Mouse (Mus musculus): ENCODE results near the gene Rpl19. TPM values are rescaled to one million over a fixed set of nuclear protein-coding genes. Genes with fewer than 3 reads are reported as not detected.
A peak's percentile ranks its signal among the peaks of the same experiment; 100 is the strongest.

The Rpl19 gene
- polyA plus RNA-seq (2014; fragmentation: Nextera tagmentation; extraction: Ambion mirVana): 1,171 and 1,244 TPM in 2 replicates

DNA sequence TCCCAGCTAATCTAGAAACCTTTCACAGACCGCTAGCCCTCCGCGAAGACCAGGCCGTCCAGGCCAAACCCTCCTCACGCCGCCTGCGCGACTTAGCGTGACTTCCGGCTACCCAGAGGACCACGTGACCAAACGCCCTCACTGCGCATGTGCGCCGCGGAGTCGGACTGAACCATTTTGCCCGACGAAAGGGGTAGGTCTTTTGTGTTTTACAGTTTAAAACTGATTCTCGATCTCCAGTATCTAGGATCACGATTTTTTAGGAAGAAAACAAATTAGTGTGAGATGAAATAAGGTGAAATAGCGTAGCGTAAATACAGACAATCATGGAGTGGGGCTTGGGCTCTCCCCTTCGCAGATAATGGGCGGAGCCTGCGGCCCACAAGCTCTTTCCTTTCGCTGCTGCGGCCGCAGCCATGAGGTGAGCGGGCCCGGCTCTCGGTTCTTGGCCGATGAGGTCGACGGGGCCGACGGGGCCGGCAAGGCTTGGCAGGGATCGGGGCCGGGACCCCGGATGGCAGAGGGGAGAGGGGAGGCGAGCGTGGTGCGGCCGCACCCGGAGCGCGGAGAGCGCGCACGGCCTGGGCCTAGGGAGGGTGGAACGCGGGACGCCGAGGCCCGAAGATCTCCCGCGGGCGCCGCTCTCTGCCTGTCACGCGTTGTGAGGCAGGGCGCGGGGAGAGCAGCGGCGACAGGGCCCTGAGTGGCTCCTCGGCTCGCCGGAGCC, at the start of gene Rpl19:
Rpl19 (plus strand) TSS at position 141 of the 727 bp plus-strand sequence.
- H3K36me3 ChIP-seq (ENCODE audit: control insufficient read depth, insufficient read depth, low read length): peaks cover 16% of the 10 kb centered on the region
- H3K4me2 ChIP-seq (ENCODE audit: low read depth, severe bottlenecking): peak within 1 kb of the TSS; percentile 87
- peak within 1 kb of the TSS; percentile 99 for H3K9ac ChIP-seq (ENCODE audit: low read length)
- under 1% methylated on average over 69 of the region's 69 CpGs for WGBS
- no peaks in the 10 kb centered on the region for H3K27me3 ChIP-seq (ENCODE audit: control insufficient read depth, insufficient read depth, low read length)
- DNase-seq (ENCODE audit: low spot score): peak; percentile 94
- H3K9me3 ChIP-seq (ENCODE audit: control insufficient read depth, low read length): no peaks in the 10 kb centered on the region
- peak within 1 kb of the TSS; percentile 100 for H3K4me3 ChIP-seq (ENCODE audit: low read depth, low read length)
- peaks cover 9% of the 10 kb centered on the region for H3K4me1 ChIP-seq (ENCODE audit: control insufficient read depth, insufficient read depth, low read length)
- peak within 1 kb of the TSS; percentile 75 for H3K27ac ChIP-seq (replicated peaks; ENCODE audit: low read depth, low read length)
- ATAC-seq (ENCODE audit: insufficient number of reproducible peaks, low FRiP score, low TSS enrichment, low read depth): peak; percentile 42; the same call in 1 of the 2 replicates

DNA sequence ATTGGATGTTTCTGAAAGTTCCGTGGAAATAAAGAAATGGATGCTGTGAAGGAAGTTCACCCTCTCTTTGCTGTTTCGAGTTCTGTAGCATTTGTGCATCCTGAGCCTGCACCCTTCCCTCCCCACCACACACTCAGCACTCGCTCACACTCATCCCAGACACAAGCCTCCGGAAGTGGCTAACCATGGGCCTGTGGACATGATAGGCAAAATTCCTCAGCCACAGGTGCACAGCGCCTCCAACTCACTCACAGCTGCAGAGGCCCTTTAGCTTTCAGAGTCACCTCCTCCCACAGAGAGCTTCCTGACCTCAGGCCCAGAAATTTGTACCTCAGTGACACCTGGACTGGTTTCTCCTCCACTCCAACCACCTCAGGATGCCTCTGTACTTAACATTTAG, 48.7 kb upstream of the Rpl19 start:
- Histone ChIP-seq H3K4me1 (ENCODE audit: control insufficient read depth, insufficient read depth, low read length) (peaks cover 14% of the 10 kb centered on the region), H3K4me2 (ENCODE audit: low read depth, severe bottlenecking) (no peak overlapping the region), H3K4me3 (ENCODE audit: low read depth, low read length) (no peak overlapping the region), H3K27me3 (ENCODE audit: control insufficient read depth, insufficient read depth, low read length) (no peaks in the 10 kb centered on the region), H3K27ac (replicated peaks; ENCODE audit: low read depth, low read length) (no peak overlapping the region), H3K9me3 (ENCODE audit: control insufficient read depth, low read length) (no peaks in the 10 kb centered on the region), H3K9ac (ENCODE audit: low read length) (no peak overlapping the region), H3K36me3 (ENCODE audit: control insufficient read depth, insufficient read depth, low read length) (no peaks in the 10 kb centered on the region)
- DNase-seq (ENCODE audit: low spot score) (no peak), ATAC-seq (ENCODE audit: insufficient number of reproducible peaks, low FRiP score, low TSS enrichment, low read depth) (no peak)
- WGBS: 76% methylated on average over 5 of the region's 5 CpGs

DNA sequence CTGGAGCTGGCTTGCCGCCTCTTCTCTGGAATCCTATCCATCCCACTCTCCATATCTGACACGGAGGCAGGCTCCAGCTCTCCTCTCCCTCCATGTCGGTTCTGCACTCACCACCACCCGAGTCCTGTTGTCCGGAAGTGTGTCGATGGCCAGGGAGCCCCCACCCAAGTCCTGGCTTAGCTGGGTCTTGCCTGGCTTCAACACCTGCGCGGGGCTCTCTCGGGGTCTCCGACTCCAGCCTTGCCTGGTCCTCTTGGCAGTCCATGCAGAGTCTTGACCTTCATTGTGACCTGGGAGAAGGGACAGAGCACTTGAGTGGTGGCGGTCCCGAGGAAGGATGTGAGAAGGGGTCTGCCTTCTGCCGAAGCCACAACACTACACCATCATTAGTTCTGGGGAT, 48.1 kb upstream of the Rpl19 start:
- Histone ChIP-seq H3K36me3 (ENCODE audit: control insufficient read depth, insufficient read depth, low read length) (no peaks in the 10 kb centered on the region), H3K27me3 (ENCODE audit: control insufficient read depth, insufficient read depth, low read length) (no peaks in the 10 kb centered on the region), H3K4me3 (ENCODE audit: low read depth, low read length) (no peak overlapping the region), H3K4me1 (ENCODE audit: control insufficient read depth, insufficient read depth, low read length) (peaks cover 14% of the 10 kb centered on the region), H3K27ac (replicated peaks; ENCODE audit: low read depth, low read length) (no peak overlapping the region), H3K9me3 (ENCODE audit: control insufficient read depth, low read length) (no peaks in the 10 kb centered on the region), H3K4me2 (ENCODE audit: low read depth, severe bottlenecking) (no peak overlapping the region), H3K9ac (ENCODE audit: low read length) (no peak overlapping the region)
- DNase-seq (ENCODE audit: low spot score) (no peak), ATAC-seq (ENCODE audit: insufficient number of reproducible peaks, low FRiP score, low TSS enrichment, low read depth) (no peak)
- 87% methylated on average over 13 of the region's 13 CpGs for WGBS

DNA sequence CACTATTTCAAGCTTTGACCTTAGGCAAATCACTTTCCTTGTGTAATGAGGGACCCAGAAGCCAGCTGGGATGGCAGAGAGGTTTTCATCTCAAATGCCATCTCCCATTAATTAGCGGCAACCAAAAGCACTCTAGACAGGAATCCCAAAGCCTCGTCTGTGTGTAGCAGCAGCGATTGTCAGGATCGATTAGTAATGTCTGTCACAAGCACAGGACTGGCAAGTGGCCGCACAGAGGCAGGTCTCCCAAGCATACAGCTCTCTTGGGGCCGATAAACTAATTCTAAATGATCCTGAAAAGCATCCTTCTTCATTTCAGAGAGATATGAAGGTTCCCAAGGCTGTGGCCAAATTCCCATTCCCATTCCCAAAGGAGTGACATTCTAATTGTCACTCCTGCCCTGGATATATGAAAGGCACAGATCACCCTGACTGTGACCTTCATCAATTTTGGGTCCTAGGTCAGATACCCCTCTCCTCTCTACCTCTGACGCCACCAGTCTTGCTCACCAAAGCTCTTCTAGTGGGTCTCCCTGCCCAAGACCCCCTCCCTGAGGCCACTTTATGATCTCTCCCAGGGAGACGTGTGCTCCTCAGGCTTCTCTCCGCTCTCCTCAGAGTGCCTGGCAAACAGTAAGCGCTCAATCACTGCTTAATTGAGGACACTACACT, 46.5 kb upstream of the Rpl19 start:
- Histone ChIP-seq H3K27me3 (ENCODE audit: control insufficient read depth, insufficient read depth, low read length) (peaks cover 5% of the 10 kb centered on the region), H3K9ac (ENCODE audit: low read length) (no peak overlapping the region)
- 53% methylated on average over 10 of the region's 10 CpGs for WGBS

DNA sequence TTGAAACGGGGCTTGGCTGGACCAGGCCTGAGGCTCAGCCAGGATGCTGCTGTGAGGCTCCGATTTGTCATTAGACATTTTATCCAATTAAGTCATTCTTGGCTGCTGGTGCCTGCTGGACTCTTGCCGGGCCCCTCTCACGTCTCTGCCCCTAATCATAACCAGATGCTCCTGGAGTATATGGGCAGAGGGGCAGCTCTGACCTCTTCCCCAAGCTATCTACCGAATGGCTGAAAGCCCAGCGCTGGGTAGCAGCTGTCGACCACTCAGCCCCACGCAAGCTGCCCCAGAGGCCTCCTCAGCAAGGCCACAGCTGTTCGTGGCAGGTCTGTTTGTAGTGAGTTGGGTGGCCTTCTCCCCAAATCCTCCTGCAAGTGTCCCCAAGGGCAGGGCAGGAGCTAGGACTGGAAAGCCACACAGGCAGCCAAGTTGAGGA, 46.0 kb upstream of the Rpl19 start:
- no peaks in the 10 kb centered on the region for H3K36me3 ChIP-seq (ENCODE audit: control insufficient read depth, insufficient read depth, low read length)
- H3K4me2 ChIP-seq (ENCODE audit: low read depth, severe bottlenecking): no peak overlapping the region
- WGBS: 10% methylated on average over 9 of the region's 9 CpGs
- H3K27me3 ChIP-seq (ENCODE audit: control insufficient read depth, insufficient read depth, low read length): peaks cover 11% of the 10 kb centered on the region
- H3K4me3 ChIP-seq (ENCODE audit: low read depth, low read length): no peak overlapping the region
- no peaks in the 10 kb centered on the region for H3K9me3 ChIP-seq (ENCODE audit: control insufficient read depth, low read length)
- DNase-seq (ENCODE audit: low spot score) (peak; percentile 51), ATAC-seq (ENCODE audit: insufficient number of reproducible peaks, low FRiP score, low TSS enrichment, low read depth) (no peak)
- H3K9ac ChIP-seq (ENCODE audit: low read length): no peak overlapping the region
- peak overlapping the region; percentile 56; the same call in 1 of the 2 replicates for H3K27ac ChIP-seq (replicated peaks; ENCODE audit: low read depth, low read length)
- peaks cover 14% of the 10 kb centered on the region for H3K4me1 ChIP-seq (ENCODE audit: control insufficient read depth, insufficient read depth, low read length)

More for the DNA sequence above, 46.5 kb upstream of the Rpl19 start:
- Histone ChIP-seq H3K36me3 (ENCODE audit: control insufficient read depth, insufficient read depth, low read length) (no peaks in the 10 kb centered on the region), H3K4me3 (ENCODE audit: low read depth, low read length) (no peak overlapping the region), H3K27ac (replicated peaks; ENCODE audit: low read depth, low read length) (no peak overlapping the region), H3K9me3 (ENCODE audit: control insufficient read depth, low read length) (no peaks in the 10 kb centered on the region), H3K4me2 (ENCODE audit: low read depth, severe bottlenecking) (no peak overlapping the region), H3K4me1 (ENCODE audit: control insufficient read depth, insufficient read depth, low read length) (peaks cover 14% of the 10 kb centered on the region)
- no peak for DNase-seq (ENCODE audit: low spot score)
- no peak for ATAC-seq (ENCODE audit: insufficient number of reproducible peaks, low FRiP score, low TSS enrichment, low read depth)

DNA sequence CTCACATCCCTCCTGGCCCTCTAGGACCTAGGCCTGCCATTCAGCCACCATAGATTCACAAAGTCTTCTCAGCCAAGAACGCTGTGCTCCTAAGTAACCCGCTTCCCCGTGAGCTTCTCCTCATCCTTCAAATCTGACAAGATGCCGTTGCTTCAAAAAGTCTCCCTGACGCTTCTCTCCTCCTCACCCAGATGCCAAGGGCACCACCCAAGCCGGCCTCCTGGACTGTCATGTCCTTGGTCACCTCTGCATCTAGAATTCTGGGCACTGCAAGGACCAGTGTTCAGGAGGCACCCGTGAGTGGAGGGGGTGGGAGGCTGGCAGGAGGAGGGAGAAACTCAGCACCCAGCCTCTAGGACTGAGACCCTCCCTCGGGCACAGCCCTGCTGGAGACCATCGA, 43.8 kb upstream of the Rpl19 start:
- Histone ChIP-seq H3K36me3 (ENCODE audit: control insufficient read depth, insufficient read depth, low read length) (no peaks in the 10 kb centered on the region), H3K27ac (replicated peaks; ENCODE audit: low read depth, low read length) (no peak overlapping the region), H3K4me3 (ENCODE audit: low read depth, low read length) (no peak overlapping the region), H3K27me3 (ENCODE audit: control insufficient read depth, insufficient read depth, low read length) (peaks cover 27% of the 10 kb centered on the region), H3K9ac (ENCODE audit: low read length) (no peak overlapping the region), H3K9me3 (ENCODE audit: control insufficient read depth, low read length) (no peaks in the 10 kb centered on the region), H3K4me2 (ENCODE audit: low read depth, severe bottlenecking) (no peak overlapping the region), H3K4me1 (ENCODE audit: control insufficient read depth, insufficient read depth, low read length) (peaks cover 19% of the 10 kb centered on the region)
- ATAC-seq (ENCODE audit: insufficient number of reproducible peaks, low FRiP score, low TSS enrichment, low read depth): no peak
- WGBS: 88% methylated on average over 9 of the region's 9 CpGs
- DNase-seq (ENCODE audit: low spot score): no peak

DNA sequence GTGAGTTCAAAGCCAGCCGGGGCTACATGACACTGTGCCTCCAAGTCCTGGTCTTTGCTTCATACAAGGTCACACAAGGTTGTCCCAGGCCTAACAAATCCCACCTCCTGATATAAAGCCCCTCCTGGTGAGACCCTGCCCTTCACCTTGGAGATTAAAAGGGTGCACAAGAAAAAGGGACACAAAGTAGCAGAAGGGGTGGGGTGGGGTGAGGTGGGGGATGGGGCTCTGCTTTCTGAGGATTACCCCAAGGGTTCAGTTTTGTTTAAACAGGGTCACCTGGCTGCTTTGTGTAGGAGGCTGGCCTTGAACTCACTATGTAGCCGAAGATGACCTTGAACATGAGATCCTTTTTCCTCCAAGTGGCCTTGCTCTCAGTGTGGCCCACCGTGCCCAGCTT, 43.0 kb upstream of the Rpl19 start:
- no peaks in the 10 kb centered on the region for H3K36me3 ChIP-seq (ENCODE audit: control insufficient read depth, insufficient read depth, low read length)
- H3K9ac ChIP-seq (ENCODE audit: low read length): no peak overlapping the region
- H3K27ac ChIP-seq (replicated peaks; ENCODE audit: low read depth, low read length): no peak overlapping the region
- WGBS: 91% methylated on average over 3 of the region's 3 CpGs
- H3K27me3 ChIP-seq (ENCODE audit: control insufficient read depth, insufficient read depth, low read length): peaks cover 27% of the 10 kb centered on the region
- no peak overlapping the region for H3K4me3 ChIP-seq (ENCODE audit: low read depth, low read length)
- no peaks in the 10 kb centered on the region for H3K9me3 ChIP-seq (ENCODE audit: control insufficient read depth, low read length)
- ATAC-seq (ENCODE audit: insufficient number of reproducible peaks, low FRiP score, low TSS enrichment, low read depth) (no peak), DNase-seq (ENCODE audit: low spot score) (no peak)
- no peak overlapping the region for H3K4me2 ChIP-seq (ENCODE audit: low read depth, severe bottlenecking)
- H3K4me1 ChIP-seq (ENCODE audit: control insufficient read depth, insufficient read depth, low read length): peaks cover 19% of the 10 kb centered on the region

DNA sequence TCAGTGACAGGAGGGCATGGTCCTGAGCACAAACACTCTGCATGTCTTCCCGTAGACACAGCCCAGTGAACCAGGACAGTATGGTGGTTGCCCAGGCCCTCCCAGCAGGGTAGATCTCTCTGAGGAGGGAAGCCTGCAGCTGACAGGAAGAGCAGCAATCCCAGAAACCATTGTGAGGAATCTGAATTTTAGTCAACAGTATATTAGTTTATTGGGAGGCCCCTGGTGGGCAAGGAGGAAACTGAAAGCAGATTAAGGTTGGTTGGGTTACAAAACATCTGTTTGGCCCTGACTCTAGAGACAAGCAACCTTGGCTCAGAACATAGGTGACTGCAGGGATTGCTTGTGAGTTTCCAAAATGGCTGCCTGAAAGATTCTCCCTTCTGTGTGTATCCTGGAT, 42.5 kb upstream of the Rpl19 start:
- no peak overlapping the region for H3K9ac ChIP-seq (ENCODE audit: low read length)
- 74% methylated on average over 1 of the region's 1 CpGs for whole genome bisulfite sequencing
- no peak overlapping the region for H3K27ac ChIP-seq (replicated peaks; ENCODE audit: low read depth, low read length)
- DNase-seq (ENCODE audit: low spot score) (no peak), ATAC-seq (ENCODE audit: insufficient number of reproducible peaks, low FRiP score, low TSS enrichment, low read depth) (no peak)
- H3K4me2 ChIP-seq (ENCODE audit: low read depth, severe bottlenecking): no peak overlapping the region
- H3K36me3 ChIP-seq (ENCODE audit: control insufficient read depth, insufficient read depth, low read length): no peaks in the 10 kb centered on the region
- H3K4me1 ChIP-seq (ENCODE audit: control insufficient read depth, insufficient read depth, low read length): peaks cover 19% of the 10 kb centered on the region
- H3K27me3 ChIP-seq (ENCODE audit: control insufficient read depth, insufficient read depth, low read length): peaks cover 27% of the 10 kb centered on the region
- H3K9me3 ChIP-seq (ENCODE audit: control insufficient read depth, low read length): no peaks in the 10 kb centered on the region
- H3K4me3 ChIP-seq (ENCODE audit: low read depth, low read length): no peak overlapping the region

Data from limb, embryonic 11.5 days (tissue).